Mouse (Mus musculus): ENCODE measurements at regions not wholly inside any gene's neighbourhood (a gene's known extent, or its start where the extent isn't known, plus 50 kb on each side); places are given as distances from the start of the nearest gene placed in this dataset.

GRCm38 (mm10) chr11:48176451-48176850 lies 187.7 kb upstream of the Sgcd start:
- DNase-seq (ENCODE audit: low spot score), result no peak

DNA sequence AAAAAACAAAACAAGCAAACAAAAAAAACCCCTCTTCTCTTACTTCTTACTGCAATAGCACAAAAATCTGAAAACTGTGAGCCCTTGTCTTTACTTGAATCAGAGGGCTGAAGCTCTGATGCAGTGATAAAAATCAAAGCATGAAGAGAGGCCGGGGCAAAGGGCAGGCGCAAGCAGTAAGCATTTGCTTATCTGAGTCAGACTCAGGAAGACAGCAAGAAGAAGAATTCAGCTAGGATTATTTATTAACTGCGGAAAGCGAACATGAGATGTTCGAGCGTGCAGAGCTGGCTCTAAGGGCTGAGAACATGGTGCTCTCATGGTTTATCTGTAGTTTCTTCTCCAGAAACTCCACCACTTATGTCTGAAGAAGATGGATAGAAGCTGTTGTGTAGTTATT lies 163.4 kb upstream of the Sgcd start:
- DNase-seq (ENCODE audit: low spot score), result no peak

GRCm38 (mm10) chr11:48133335-48133734 lies 144.6 kb upstream of the Sgcd start:
- DNase-seq (ENCODE audit: low spot score), result no peak

DNA sequence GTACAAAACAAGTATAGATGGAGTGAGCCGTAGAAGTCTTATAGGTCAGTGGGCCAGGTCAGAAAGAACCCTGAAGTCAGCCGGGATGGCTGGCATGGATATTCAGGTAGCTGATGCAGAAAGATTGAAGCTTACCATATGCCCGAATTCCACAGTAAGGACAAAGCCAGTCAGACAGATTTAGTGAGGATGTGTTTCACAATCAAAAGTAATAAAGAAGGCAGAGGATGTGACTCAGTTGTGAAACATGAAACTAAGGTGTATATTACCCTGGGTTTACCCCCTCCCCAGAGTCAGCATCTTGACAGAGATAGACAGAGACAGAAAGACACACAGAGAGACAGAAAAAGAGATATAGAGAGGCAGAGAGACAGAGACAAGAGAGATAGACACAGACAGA lies 109.3 kb upstream of the Sgcd start:
- no peak for DNase-seq (ENCODE audit: low spot score)

GRCm38 (mm10) chr11:48097455-48097854 lies 108.7 kb upstream of the Sgcd start:
- no peak for DNase-seq (ENCODE audit: low spot score)

DNA sequence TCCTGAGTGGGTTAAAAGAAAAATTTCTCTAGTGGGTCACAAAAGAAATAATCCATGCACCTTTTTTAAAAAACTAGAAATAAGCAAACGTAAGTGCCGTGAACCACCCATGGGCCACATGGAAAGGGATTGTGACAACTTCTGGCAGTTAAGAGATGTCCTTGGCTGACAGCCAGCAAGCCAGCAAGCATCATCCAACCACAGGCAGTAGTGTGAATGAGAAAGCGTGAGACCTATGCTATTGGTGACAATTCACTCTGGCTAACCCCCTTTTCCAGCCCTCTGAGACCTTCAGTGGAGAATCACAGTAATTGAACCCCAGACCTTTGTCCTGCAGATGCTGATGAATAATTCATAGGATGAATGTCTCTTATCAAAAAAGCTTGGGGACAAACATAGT lies 78.3 kb upstream of the Sgcd start:
- DNase-seq (ENCODE audit: low spot score), result peak; percentile 2

GRCm38 (mm10) chr11:48063719-48064118 lies 75.0 kb upstream of the Sgcd start:
- DNase-seq (ENCODE audit: low spot score), result no peak

DNA sequence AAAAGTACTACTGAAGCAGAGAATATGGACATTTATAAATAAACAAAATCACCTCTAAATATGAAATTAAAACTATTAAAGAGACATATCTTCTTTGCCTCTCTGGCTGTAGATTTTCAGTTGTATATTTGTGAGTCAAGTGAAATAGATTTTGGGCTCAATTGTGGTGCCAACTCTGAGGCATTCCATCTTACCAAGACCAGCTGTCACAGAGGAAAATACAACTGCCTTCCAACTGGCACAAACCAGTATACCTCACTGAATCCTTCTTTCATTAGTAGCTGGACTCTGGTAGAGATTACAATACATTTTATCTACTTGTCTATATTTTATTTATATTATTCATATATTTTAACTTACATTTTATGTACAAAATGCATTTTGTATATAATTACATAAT lies 72.7 kb upstream of the Sgcd start:
- no peak for DNase-seq (ENCODE audit: low spot score)

- no peak for DNase-seq (ENCODE audit: low spot score)
Observed at GRCm38 (mm10) chr11:48051156-48051866, 62.5 kb upstream of the Sgcd start.

GRCm38 (mm10) chr11:48048311-48048710 lies 59.5 kb upstream of the Sgcd start:
- no peak for DNase-seq (ENCODE audit: low spot score)
